Mouse (Mus musculus) kidney, adult 2 months (tissue): ENCODE measurements around the gene Dscam.

ENCODE experiments used
- CTCF ChIP-seq: fragments of 200-500 bp; conservative IDR thresholded peaks from 2 replicates; pipeline ENCODE4 v1.5.1; 2011; ENCODE audit warnings: low read depth, mild to moderate bottlenecking, control low read depth, low read length, moderate library complexity, mixed read lengths; ENCODE audit not compliant: insufficient read depth, insufficient read length
- POLR2A ChIP-seq: fragments of 200-500 bp; IDR thresholded peaks from one replicate; pipeline ENCODE4 v1.6.1; 2011; ENCODE audit warnings: low read depth, low read length, control low read depth

DNA sequence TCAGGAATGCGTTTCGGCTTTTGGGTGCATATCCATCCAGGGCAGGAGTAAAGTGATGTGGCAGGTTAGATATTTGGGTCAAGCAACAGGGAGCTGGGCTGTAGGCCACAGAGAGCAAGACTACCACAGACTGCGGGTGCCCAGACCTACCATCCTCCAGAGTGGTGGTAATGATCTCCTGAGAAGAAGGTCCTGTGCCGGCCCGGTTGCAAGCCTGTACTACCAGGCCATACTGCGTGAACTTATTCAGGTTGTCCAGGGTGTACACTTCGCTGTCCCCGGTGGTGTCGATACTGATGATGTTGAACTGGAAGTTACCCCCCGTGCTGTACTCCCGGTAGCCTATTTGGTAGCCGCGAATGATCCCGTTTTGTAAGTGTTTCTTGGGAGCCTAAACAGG is 485.5 kb downstream of the Dscam start:
- no peak for TF ChIP-seq POLR2A
- no peak for TF ChIP-seq CTCF
